Mouse (Mus musculus): Measurements from ENCODE around the gene Zmynd8. TPM values are rescaled to one million over a fixed set of nuclear protein-coding genes. Genes with fewer than 3 reads are reported as not detected.

The Zmynd8 gene
- total RNA-seq (2023): 91.1 TPM

GRCm38 (mm10) chr2:165898202-165899194, at the start of gene Zmynd8:
Zmynd8 (minus strand) TSS chr2:165899016.

Other genes with a start within 250 kb of the Zmynd8 start
- gene Ncoa3, start 93.6 kb upstream of the Zmynd8 start, total RNA-seq (2023): 118 TPM